Mouse (Mus musculus) limb, embryonic 13.5 days (tissue): ENCODE results near the gene Olfr464. TPM values are rescaled to one million over a fixed set of nuclear protein-coding genes. Genes with fewer than 3 reads are reported as not detected.
"Not testable (repeated sequence)": the region's sequence is repeated elsewhere in the genome, so short reads cannot be mapped to it uniquely, and the experiment has no call there.

Source experiments
- ATAC-seq: fragments of 200-750 bp; cut with Nextera tagmentation; 2 replicates; pipeline ENCODE4 v1.8.0; 2017; ENCODE audit warnings: low read depth, moderate number of reproducible peaks, moderate TSS enrichment; ENCODE audit not compliant: low FRiP score
- H3K27ac ChIP-seq: fragments of 300-500 bp; sonication (generic); 2 replicates; pipeline ENCODE4 v1.5.1; 2015; ENCODE audit warnings: inconsistent platforms, mild to moderate bottlenecking, moderate library complexity
- H3K27me3 ChIP-seq: fragments of 300-500 bp; sonication (generic); 2 replicates; pipeline ENCODE4 v1.6.1; 2015; ENCODE audit warnings: mild to moderate bottlenecking, inconsistent platforms
- H3K36me3 ChIP-seq: fragments of 300-500 bp; sonication (generic); 2 replicates; pipeline ENCODE4 v1.6.1; 2015; ENCODE audit warnings: inconsistent platforms, mild to moderate bottlenecking, moderate library complexity
- H3K4me1 ChIP-seq: fragments of 300-500 bp; sonication (generic); 2 replicates; pipeline ENCODE4 v1.6.1; 2015; ENCODE audit warnings: inconsistent platforms
- H3K4me2 ChIP-seq: fragments of 300-500 bp; sonication (generic); replicated peaks from 2 replicates; pipeline ENCODE4 v1.6.1; 2015; ENCODE audit warnings: inconsistent platforms, mild to moderate bottlenecking, moderate library complexity
- H3K4me3 ChIP-seq: fragments of 300-500 bp; sonication (generic); 2 replicates; pipeline ENCODE4 v1.5.1; 2015; ENCODE audit warnings: moderate library complexity, mild to moderate bottlenecking, inconsistent platforms
- H3K9ac ChIP-seq: fragments of 300-500 bp; sonication (generic); 2 replicates; pipeline ENCODE4 v1.6.1; 2015; ENCODE audit warnings: mild to moderate bottlenecking, inconsistent platforms
- H3K9me3 ChIP-seq: fragments of 300-500 bp; sonication (generic); 2 replicates; pipeline ENCODE4 v1.6.1; 2016; ENCODE audit warnings: inconsistent platforms
- WGBS: fragments of 180-500 bp; shearing (Covaris S2); methylation state at CpG from one replicate; pipeline ENCODE4 v1.1.7; 2015; 5-methylcytosine and 5-hydroxymethylcytosine counted together
- polyA plus RNA-seq: library from polyadenylated mRNA; unstranded; fragments of >200 nt; fragmentation: Nextera tagmentation; extraction: Ambion mirVana; gene quantifications from 2 replicates; pipeline ENCODE4 v1.2.1, GENCODE M21; 2015

The Olfr464 gene
- polyA plus RNA-seq, 1 experiment from 2014 or later, result not detected

DNA sequence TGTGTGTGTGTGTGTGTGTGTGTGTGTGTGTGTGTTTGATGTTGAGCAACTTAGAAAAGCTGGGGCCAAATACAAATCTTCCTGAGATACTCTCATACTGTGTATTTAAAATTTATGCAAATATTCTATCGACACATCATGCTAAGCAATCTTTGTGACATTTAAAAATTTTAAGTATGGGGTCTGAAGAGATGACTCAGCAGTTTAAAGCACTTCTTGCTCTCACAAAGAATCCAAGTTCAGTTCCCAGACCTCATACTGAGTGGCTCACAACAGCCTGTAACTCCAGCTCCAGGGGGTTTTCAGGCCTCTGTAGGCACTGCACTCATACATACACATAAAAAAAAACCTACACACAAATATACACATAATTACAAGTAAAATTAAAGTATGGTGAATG, 4.8 kb downstream of the Olfr464 start:
- WGBS, result 89% methylated on average over 1 of the region's 1 CpGs

GRCm38 (mm10) chr11:87904331-87904730, 16.4 kb downstream of the Olfr464 start:
- Histone ChIP-seq H3K36me3 (no peaks in the 10 kb centered on the region), H3K4me3 (no peak overlapping the region), H3K27ac (no peak overlapping the region), H3K4me2 (no peak overlapping the region), H3K9ac (no peak overlapping the region), H3K4me1 (no peaks in the 10 kb centered on the region), H3K27me3 (no peaks in the 10 kb centered on the region), H3K9me3 (no peaks in the 10 kb centered on the region)
- ATAC-seq, result no peak
- WGBS, result 70% methylated on average over 3 of the region's 3 CpGs

More for the DNA sequence above, 4.8 kb downstream of the Olfr464 start:
- Histone ChIP-seq H3K27me3 (no peaks in the 10 kb centered on the region), H3K9ac (no peak overlapping the region), H3K36me3 (no peaks in the 10 kb centered on the region), H3K4me3 (no peak overlapping the region), H3K4me1 (no peaks in the 10 kb centered on the region), H3K9me3 (no peaks in the 10 kb centered on the region), H3K27ac (no peak overlapping the region), H3K4me2 (no peak overlapping the region)
- no peak for ATAC-seq

- ATAC-seq, result no peak
- Histone ChIP-seq H3K27ac (no peak within 1 kb of the TSS), H3K9me3 (no peaks in the 10 kb centered on the region), H3K36me3 (no peaks in the 10 kb centered on the region), H3K27me3 (peaks cover 4% of the 10 kb centered on the region; the same call in 1 of the 2 replicates), H3K4me2 (no peak within 1 kb of the TSS), H3K4me3 (no peak within 1 kb of the TSS), H3K4me1 (0 out of 2 replicates have a peak, but pooled peaks cover 3% of the 10 kb centered on the region), H3K9ac (no peak within 1 kb of the TSS)
These were observed 23.5 kb downstream of the Olfr464 start, which contains the start of gene Olfr463 for GRCm38 (mm10) chr11:87897287-87897686. TSS of gene Olfr463 (minus strand) at chr11:87897387.

DNA sequence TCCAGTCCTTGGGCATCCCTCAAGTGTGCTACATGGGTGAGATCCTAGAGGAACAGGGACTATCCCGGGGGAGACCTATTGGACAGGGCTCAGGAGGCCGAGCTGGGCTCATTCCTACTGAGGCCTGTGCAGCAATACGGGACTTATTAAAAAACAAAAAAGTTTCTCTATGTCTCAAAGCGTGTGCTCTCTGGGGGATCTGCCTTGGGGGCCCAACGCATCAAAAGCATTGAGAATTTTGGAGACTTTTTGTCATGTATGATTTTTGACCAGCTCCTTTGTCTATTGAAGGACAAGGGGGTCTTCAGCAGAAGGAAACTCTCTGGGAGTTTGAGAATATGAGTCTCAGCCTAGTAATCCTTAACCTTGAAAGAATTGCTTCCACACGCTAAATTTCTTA, 28.6 kb downstream of the Olfr464 start, which contains the start of gene Olfr462:
Gene Olfr462, minus strand, starts transcription at position 101 of the 400 bp plus-strand sequence.
- Histone ChIP-seq H3K4me2 (no peak within 1 kb of the TSS), H3K27me3 (no peaks in the 10 kb centered on the region), H3K9ac (no peak within 1 kb of the TSS), H3K9me3 (no peaks in the 10 kb centered on the region), H3K4me3 (no peak within 1 kb of the TSS), H3K4me1 (no peaks in the 10 kb centered on the region), H3K36me3 (no peaks in the 10 kb centered on the region), H3K27ac (no peak within 1 kb of the TSS)
- ATAC-seq, result no peak
- WGBS, result 88% methylated on average over 6 of the region's 6 CpGs

GRCm38 (mm10) chr11:87884856-87885255, 35.9 kb downstream of the Olfr464 start:
- no peak overlapping the region for H3K4me2 ChIP-seq
- peaks cover 6% of the 10 kb centered on the region for H3K4me1 ChIP-seq
- no peak overlapping the region for H3K27ac ChIP-seq
- H3K4me3 ChIP-seq, result no peak overlapping the region
- no peaks in the 10 kb centered on the region for H3K27me3 ChIP-seq
- H3K36me3 ChIP-seq, result no peaks in the 10 kb centered on the region
- H3K9me3 ChIP-seq, result no peaks in the 10 kb centered on the region
- WGBS, result 71% methylated on average over 5 of the region's 5 CpGs
- ATAC-seq, result no peak
- H3K9ac ChIP-seq, result no peak overlapping the region

- Histone ChIP-seq H3K36me3 (no peaks in the 10 kb centered on the region), H3K9me3 (no peaks in the 10 kb centered on the region), H3K4me3 (no peak overlapping the region), H3K4me2 (no peak overlapping the region), H3K9ac (no peak overlapping the region), H3K27ac (no peak overlapping the region), H3K27me3 (no peaks in the 10 kb centered on the region), H3K4me1 (peaks cover 16% of the 10 kb centered on the region)
- no peak for ATAC-seq
- 45% methylated on average over 5 of the region's 5 CpGs for WGBS
These were observed 37.3 kb downstream of the Olfr464 start for GRCm38 (mm10) chr11:87883493-87883892.

DNA sequence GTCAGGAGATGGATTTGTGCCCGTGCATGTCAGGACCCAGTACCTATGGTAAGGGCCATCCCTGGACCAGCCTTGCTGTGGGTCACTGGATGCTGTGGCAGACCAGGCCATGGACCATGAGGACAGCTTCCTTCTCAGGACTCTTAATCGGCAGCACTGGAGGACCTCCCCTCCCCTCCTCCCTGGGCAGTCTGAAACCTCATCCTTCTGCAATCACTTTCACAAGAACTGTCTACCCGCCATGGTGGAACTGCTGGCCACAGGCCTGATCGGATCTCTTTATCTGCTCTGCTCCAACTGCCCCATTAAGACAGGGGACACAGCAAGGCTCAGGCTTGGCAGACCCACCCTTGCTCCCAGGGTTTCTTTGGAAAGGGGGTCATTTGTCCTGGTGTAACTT, 39.1 kb downstream of the Olfr464 start:
- 71% methylated on average over 4 of the region's 4 CpGs for WGBS

DNA sequence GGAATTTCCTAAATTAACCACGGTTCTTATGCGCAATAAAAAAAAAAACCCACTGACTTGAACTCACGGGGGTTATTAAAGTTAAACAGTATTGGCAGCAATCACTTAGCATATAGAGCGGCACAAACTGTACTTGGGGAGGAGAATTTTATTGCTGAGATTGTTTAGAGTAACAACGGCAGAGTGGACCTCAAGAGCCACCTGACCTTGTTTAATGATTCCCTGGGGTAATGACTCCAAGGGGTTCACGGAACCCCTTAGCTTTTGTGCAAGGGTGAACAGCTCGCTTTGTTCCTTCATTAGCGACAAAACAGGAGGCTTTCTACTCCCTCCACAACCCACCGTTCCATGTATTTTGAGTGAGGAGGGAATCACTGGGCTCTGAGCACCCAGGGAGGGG, 40.9 kb downstream of the Olfr464 start:
- Histone ChIP-seq H3K9me3 (no peaks in the 10 kb centered on the region), H3K36me3 (no peaks in the 10 kb centered on the region), H3K4me2 (peak overlapping the region; percentile 21; the same call in 1 of the 2 replicates), H3K27me3 (no peaks in the 10 kb centered on the region), H3K4me1 (peaks cover 16% of the 10 kb centered on the region), H3K4me3 (no peak overlapping the region), H3K27ac (peak overlapping the region; percentile 10; the same call in 1 of the 2 replicates), H3K9ac (no peak overlapping the region)
- 30% methylated on average over 9 of the region's 9 CpGs for WGBS
- ATAC-seq, result no peak

More for the DNA sequence above, 39.1 kb downstream of the Olfr464 start:
- Histone ChIP-seq H3K4me2 (no peak overlapping the region), H3K36me3 (no peaks in the 10 kb centered on the region), H3K27me3 (no peaks in the 10 kb centered on the region), H3K9ac (no peak overlapping the region), H3K27ac (no peak overlapping the region), H3K9me3 (no peaks in the 10 kb centered on the region), H3K4me3 (no peak overlapping the region), H3K4me1 (peaks cover 16% of the 10 kb centered on the region)
- no peak for ATAC-seq

GRCm38 (mm10) chr11:87875436-87875835, 45.3 kb downstream of the Olfr464 start, which contains the start of gene Epx:
TSS of gene Epx (minus strand) at chr11:87875536.
- no peaks in the 10 kb centered on the region for H3K36me3 ChIP-seq
- H3K27me3 ChIP-seq, result no peaks in the 10 kb centered on the region
- 82% methylated on average over 6 of the region's 6 CpGs for WGBS
- no peak within 1 kb of the TSS for H3K4me2 ChIP-seq
- H3K9me3 ChIP-seq, result no peaks in the 10 kb centered on the region
- peaks cover 25% of the 10 kb centered on the region for H3K4me1 ChIP-seq
- H3K27ac ChIP-seq, result no peak within 1 kb of the TSS
- no peak within 1 kb of the TSS for H3K4me3 ChIP-seq
- ATAC-seq, result no peak
- H3K9ac ChIP-seq, result no peak within 1 kb of the TSS; the same call in 1 of the 2 replicates

GRCm38 (mm10) chr11:87871766-87872165, 49.0 kb downstream of the Olfr464 start:
- Histone ChIP-seq H3K36me3 (no peaks in the 10 kb centered on the region), H3K9me3 (no peaks in the 10 kb centered on the region), H3K4me2 (no peak overlapping the region), H3K9ac (no peak overlapping the region), H3K4me3 (no peak overlapping the region), H3K27me3 (no peaks in the 10 kb centered on the region), H3K27ac (no peak overlapping the region), H3K4me1 (peaks cover 10% of the 10 kb centered on the region; the same call in 1 of the 2 replicates)
- no peak for ATAC-seq
- WGBS, result 37% methylated on average over 8 of the region's 8 CpGs

- Histone ChIP-seq H3K4me3 (no peak overlapping the region), H3K4me2 (no peak overlapping the region), H3K27ac (no peak overlapping the region), H3K9ac (no peak overlapping the region), H3K36me3 (no peaks in the 10 kb centered on the region), H3K27me3 (no peaks in the 10 kb centered on the region), H3K9me3 (no peaks in the 10 kb centered on the region), H3K4me1 (peaks cover 10% of the 10 kb centered on the region; the same call in 1 of the 2 replicates)
- ATAC-seq, result no peak
- WGBS, result 80% methylated on average over 2 of the region's 2 CpGs
These were observed 50.7 kb downstream of the Olfr464 start for GRCm38 (mm10) chr11:87870096-87870495.

DNA sequence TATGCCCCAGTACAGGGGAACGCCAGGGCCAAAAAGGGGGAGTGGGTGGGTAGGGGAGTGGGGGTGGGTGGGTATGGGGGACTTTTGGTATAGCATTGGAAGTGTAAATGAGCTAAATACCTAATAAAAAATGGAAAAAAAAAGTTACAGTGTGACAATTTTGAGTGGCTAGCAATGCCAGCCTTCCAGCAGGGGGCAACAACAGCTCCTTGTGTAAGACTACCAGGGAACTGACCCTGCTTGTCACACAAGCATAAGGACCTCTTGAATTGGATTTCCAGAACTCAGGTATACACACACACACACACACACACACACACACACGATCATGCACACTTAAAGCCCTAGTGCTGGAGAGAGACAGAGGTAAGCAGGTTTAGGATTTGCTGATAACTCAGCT, 53.9 kb downstream of the Olfr464 start:
- not testable (repeated sequence) for H3K9me3 ChIP-seq, H3K4me2 ChIP-seq, ATAC-seq, H3K4me3 ChIP-seq, H3K27me3 ChIP-seq, H3K9ac ChIP-seq, H3K27ac ChIP-seq
- WGBS, result 90% methylated on average over 1 of the region's 2 CpGs
- peaks cover 16% of the 10 kb centered on the region for H3K36me3 ChIP-seq
- peaks cover 10% of the 10 kb centered on the region for H3K4me1 ChIP-seq
